Mouse (Mus musculus): ENCODE measurements around the gene Lamtor1. TPM values are rescaled to one million over a fixed set of nuclear protein-coding genes. Genes with fewer than 3 reads are reported as not detected.

Lamtor1 gene
- total and polyA plus RNA-seq, 2 experiments from 2014 or later, result 126 to 149 TPM

GRCm38 (mm10) chr7:101884160-101884559 lies 21.5 kb upstream of the Lamtor1 start:
- Histone ChIP-seq H3K9ac (replicated peaks; ENCODE audit: low read depth, low read length) (no peak overlapping the region), H3K4me1 (ENCODE audit: control insufficient read depth, insufficient read depth) (no peaks in the 10 kb centered on the region), H3K4me2 (ENCODE audit: low read depth, low read length) (no peak overlapping the region), H3K27me3 (ENCODE audit: control insufficient read depth, insufficient read depth, low read length) (no peaks in the 10 kb centered on the region), H3K4me3 (ENCODE audit: low read depth, low read length) (no peak overlapping the region), H3K36me3 (replicated peaks; ENCODE audit: control insufficient read depth, insufficient read depth, low read length) (no peaks in the 10 kb centered on the region), H3K27ac (ENCODE audit: low read depth) (no peak overlapping the region), H3K9me3 (replicated peaks; ENCODE audit: control insufficient read depth, low read length) (no peaks in the 10 kb centered on the region; the same call in 1 of the 2 replicates)
- TF ChIP-seq CTCF (IDR thresholded peaks at IDR 0.05; ENCODE audit: low read depth) (no peak), EP300 (IDR thresholded peaks at IDR 0.05; ENCODE audit: low read depth) (no peak)
- ATAC-seq (ENCODE audit: insufficient read depth, low read depth) (no peak), DNase-seq (ENCODE audit: low spot score) (no peak)
- 91% methylated on average over 4 of the region's 4 CpGs for WGBS

- ATAC-seq (ENCODE audit: insufficient read depth, low read depth) (no peak), DNase-seq (ENCODE audit: low spot score) (no peak)
- Histone ChIP-seq H3K9me3 (replicated peaks; ENCODE audit: control insufficient read depth, low read length) (no peaks in the 10 kb centered on the region; the same call in 1 of the 2 replicates), H3K36me3 (replicated peaks; ENCODE audit: control insufficient read depth, insufficient read depth, low read length) (no peaks in the 10 kb centered on the region), H3K9ac (replicated peaks; ENCODE audit: low read depth, low read length) (no peak overlapping the region), H3K27me3 (ENCODE audit: control insufficient read depth, insufficient read depth, low read length) (no peaks in the 10 kb centered on the region), H3K4me3 (ENCODE audit: low read depth, low read length) (no peak overlapping the region), H3K4me1 (ENCODE audit: control insufficient read depth, insufficient read depth) (no peaks in the 10 kb centered on the region), H3K4me2 (ENCODE audit: low read depth, low read length) (no peak overlapping the region), H3K27ac (ENCODE audit: low read depth) (no peak overlapping the region)
- WGBS, result 73% methylated on average over 6 of the region's 6 CpGs
- TF ChIP-seq EP300 (IDR thresholded peaks at IDR 0.05; ENCODE audit: low read depth), result no peak
Measured at GRCm38 (mm10) chr7:101886274-101886673, 19.4 kb upstream of the Lamtor1 start.

DNA sequence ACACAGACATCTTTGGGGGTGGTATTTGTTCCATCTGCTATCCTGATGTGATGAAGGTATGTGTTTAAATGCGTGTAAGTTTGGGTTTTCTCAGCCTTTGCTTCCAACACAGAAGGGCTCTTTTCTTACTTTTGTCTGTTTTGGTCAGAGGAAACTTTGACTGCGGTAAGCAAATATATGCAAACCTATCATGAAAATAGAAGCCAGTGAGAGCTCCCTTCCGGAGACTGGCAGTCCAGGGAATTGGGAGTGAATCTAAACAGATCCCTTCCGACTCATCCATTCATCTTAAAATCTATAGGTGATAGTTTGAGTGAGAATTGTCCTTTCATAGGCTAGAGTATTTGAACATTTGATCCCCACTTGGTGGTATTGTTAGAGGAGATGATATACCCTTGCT lies 17.2 kb upstream of the Lamtor1 start:
- 76% methylated on average over 4 of the region's 4 CpGs for WGBS
- no peak overlapping the region for H3K27ac ChIP-seq (ENCODE audit: low read depth)
- DNase-seq (ENCODE audit: low spot score) (no peak), ATAC-seq (ENCODE audit: insufficient read depth, low read depth) (no peak)
- TF ChIP-seq CTCF (IDR thresholded peaks at IDR 0.05; ENCODE audit: low read depth), result no peak
- no peak for TF ChIP-seq EP300 (IDR thresholded peaks at IDR 0.05; ENCODE audit: low read depth)
- no peaks in the 10 kb centered on the region for H3K4me1 ChIP-seq (ENCODE audit: control insufficient read depth, insufficient read depth)
- no peaks in the 10 kb centered on the region for H3K27me3 ChIP-seq (ENCODE audit: control insufficient read depth, insufficient read depth, low read length)
- no peak overlapping the region for H3K4me3 ChIP-seq (ENCODE audit: low read depth, low read length)
- no peak overlapping the region for H3K9ac ChIP-seq (replicated peaks; ENCODE audit: low read depth, low read length)
- no peaks in the 10 kb centered on the region for H3K36me3 ChIP-seq (replicated peaks; ENCODE audit: control insufficient read depth, insufficient read depth, low read length)
- no peak overlapping the region for H3K4me2 ChIP-seq (ENCODE audit: low read depth, low read length)
- no peaks in the 10 kb centered on the region; the same call in 1 of the 2 replicates for H3K9me3 ChIP-seq (replicated peaks; ENCODE audit: control insufficient read depth, low read length)

DNA sequence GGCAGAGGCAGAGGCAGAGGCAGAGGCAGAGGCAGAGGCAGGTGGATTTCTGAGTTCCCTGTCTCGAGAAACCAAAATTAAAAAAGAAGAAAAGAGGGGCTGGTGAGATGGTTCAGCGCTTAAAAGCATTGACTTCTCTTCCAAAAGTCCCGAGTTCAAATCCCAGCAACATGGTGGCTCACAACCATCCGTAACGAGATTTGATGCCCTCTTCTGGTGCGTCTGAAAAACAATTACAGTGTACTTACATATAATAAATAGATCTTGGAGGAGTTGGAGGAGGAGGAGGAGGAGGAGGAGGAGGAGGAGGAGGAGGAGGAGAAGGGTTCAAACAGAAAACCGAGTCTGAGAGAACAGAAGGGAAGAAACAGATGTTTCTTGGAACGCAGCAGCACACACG lies 10.0 kb upstream of the Lamtor1 start:
- DNase-seq (ENCODE audit: low spot score) (peak; percentile 16), ATAC-seq (ENCODE audit: insufficient read depth, low read depth) (no peak)
- Histone ChIP-seq H3K4me3 (ENCODE audit: low read depth, low read length) (peak overlapping the region; percentile 55), H3K4me2 (ENCODE audit: low read depth, low read length) (peak overlapping the region; percentile 54), H3K27me3 (ENCODE audit: control insufficient read depth, insufficient read depth, low read length) (no peaks in the 10 kb centered on the region), H3K4me1 (ENCODE audit: control insufficient read depth, insufficient read depth) (peaks cover 6% of the 10 kb centered on the region; the same call in 1 of the 2 replicates), H3K9ac (replicated peaks; ENCODE audit: low read depth, low read length) (peak overlapping the region; percentile 39; the same call in 1 of the 2 replicates), H3K27ac (ENCODE audit: low read depth) (peak overlapping the region; percentile 82; the same call in 1 of the 2 replicates), H3K36me3 (replicated peaks; ENCODE audit: control insufficient read depth, insufficient read depth, low read length) (0 out of 2 replicates have a peak, but pooled peaks cover 3% of the 10 kb centered on the region), H3K9me3 (replicated peaks; ENCODE audit: control insufficient read depth, low read length) (no peaks in the 10 kb centered on the region)
- 37% methylated on average over 9 of the region's 9 CpGs for WGBS
- TF ChIP-seq EP300 (IDR thresholded peaks at IDR 0.05; ENCODE audit: low read depth), result no peak
- TF ChIP-seq CTCF (IDR thresholded peaks at IDR 0.05; ENCODE audit: low read depth), result peak; percentile 13; the same call in 1 of the 2 replicates

DNA sequence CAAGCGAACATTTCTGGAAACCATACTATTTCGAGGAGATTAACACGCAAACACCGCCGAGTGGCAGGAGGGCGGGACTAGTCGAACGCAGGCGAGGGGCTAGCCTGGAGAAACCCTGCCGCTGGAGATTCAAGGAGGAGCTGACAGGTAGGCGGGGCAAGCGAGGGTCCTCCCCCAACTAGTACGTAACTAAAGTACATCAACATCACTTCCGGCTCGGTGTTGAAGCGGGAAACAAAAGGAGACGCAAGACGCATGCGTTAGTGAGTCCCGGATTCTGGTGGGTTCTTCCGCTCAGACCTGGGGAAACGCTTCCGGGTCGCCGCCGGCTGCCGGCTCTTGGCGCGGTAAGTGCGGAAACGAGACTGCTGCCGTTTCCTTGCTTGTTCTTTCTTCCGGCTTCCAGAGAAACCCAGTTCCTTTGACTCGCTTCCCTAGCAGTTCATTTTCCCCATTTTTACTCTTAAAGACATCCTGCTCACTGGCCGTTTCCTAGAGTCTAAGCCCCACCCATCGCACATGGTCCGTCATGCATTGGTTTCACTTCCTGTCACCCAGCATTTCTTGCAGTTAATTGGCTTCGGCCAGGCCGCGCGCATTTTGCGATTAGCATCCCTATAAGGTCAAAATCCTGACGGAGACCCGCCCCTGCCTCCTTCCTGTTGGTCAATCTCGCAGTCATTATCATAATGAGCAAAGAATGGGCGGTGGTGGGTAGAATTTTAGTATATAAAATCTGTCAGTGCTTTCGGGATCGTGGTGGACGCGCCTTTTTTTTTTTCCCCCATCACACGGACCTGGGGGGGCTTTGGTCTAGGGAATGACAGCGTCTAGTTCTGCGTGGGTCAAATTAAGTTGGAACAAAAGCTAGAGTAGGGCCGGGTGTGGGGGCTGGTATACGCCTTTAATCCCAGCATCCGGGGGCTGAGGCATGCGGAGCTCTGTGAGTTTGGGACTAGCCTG lies 9.3 kb upstream of the Lamtor1 start:
- peak; percentile 100 for DNase-seq (ENCODE audit: low spot score)
- Histone ChIP-seq H3K4me3 (ENCODE audit: low read depth, low read length) (peak overlapping the region; percentile 55), H3K9ac (replicated peaks; ENCODE audit: low read depth, low read length) (peak overlapping the region; percentile 44), H3K4me1 (ENCODE audit: control insufficient read depth, insufficient read depth) (peaks cover 6% of the 10 kb centered on the region; the same call in 1 of the 2 replicates), H3K27me3 (ENCODE audit: control insufficient read depth, insufficient read depth, low read length) (no peaks in the 10 kb centered on the region), H3K36me3 (replicated peaks; ENCODE audit: control insufficient read depth, insufficient read depth, low read length) (peaks cover 3% of the 10 kb centered on the region; the same call in 1 of the 2 replicates), H3K4me2 (ENCODE audit: low read depth, low read length) (peak overlapping the region; percentile 57), H3K27ac (ENCODE audit: low read depth) (peak overlapping the region; percentile 82), H3K9me3 (replicated peaks; ENCODE audit: control insufficient read depth, low read length) (no peaks in the 10 kb centered on the region)
- TF ChIP-seq CTCF (IDR thresholded peaks at IDR 0.05; ENCODE audit: low read depth), result no peak
- TF ChIP-seq EP300 (IDR thresholded peaks at IDR 0.05; ENCODE audit: low read depth), result peak; percentile 90
- ATAC-seq (ENCODE audit: insufficient read depth, low read depth), result peak; percentile 98
- WGBS, result under 1% methylated on average over 57 of the region's 57 CpGs
